Mouse (Mus musculus): ENCODE data around the gene Olfr625-ps1. TPM values are rescaled to one million over a fixed set of nuclear protein-coding genes. Genes with fewer than 3 reads are reported as not detected.
"Not testable (repeated sequence)": the region's sequence is repeated elsewhere in the genome, so short reads cannot be mapped to it uniquely, and the experiment has no call there.

Gene Olfr625-ps1
- not detected in 2 replicates for polyA plus RNA-seq (2016; fragmentation: Nextera tagmentation; extraction: Ambion mirVana)

- H3K27ac ChIP-seq (replicated peaks): no peak within 1 kb of the TSS
- H3K4me1 ChIP-seq: no peaks in the 10 kb centered on the region
- H3K9me3 ChIP-seq: no peaks in the 10 kb centered on the region
- no peaks in the 10 kb centered on the region for H3K36me3 ChIP-seq (replicated peaks)
- no peak within 1 kb of the TSS for H3K4me3 ChIP-seq
- DNase-seq (ENCODE audit: low spot score): no peak
- no peaks in the 10 kb centered on the region for H3K27me3 ChIP-seq (replicated peaks; ENCODE audit: low read depth, poor library complexity, severe bottlenecking)
Observed at GRCm38 (mm10) chr7:103682420-103682819, at the start of gene Olfr625-ps1. Gene Olfr625-ps1 (plus strand): TSS chr7:103682720.

GRCm38 (mm10) chr7:103636795-103637194 lies 45.7 kb upstream of the Olfr625-ps1 start:
- Histone ChIP-seq H3K27me3 (replicated peaks; ENCODE audit: low read depth, poor library complexity, severe bottlenecking) (no peaks in the 10 kb centered on the region), H3K36me3 (replicated peaks) (no peaks in the 10 kb centered on the region), H3K9me3 (no peaks in the 10 kb centered on the region), H3K27ac (replicated peaks) (no peak overlapping the region), H3K4me1 (no peaks in the 10 kb centered on the region), H3K4me3 (no peak overlapping the region)
- DNase-seq (ENCODE audit: low spot score): no peak

- H3K36me3 ChIP-seq (replicated peaks): no peaks in the 10 kb centered on the region
- no peaks in the 10 kb centered on the region for H3K4me1 ChIP-seq
- no peak within 1 kb of the TSS for H3K4me3 ChIP-seq
- H3K27me3 ChIP-seq (replicated peaks; ENCODE audit: low read depth, poor library complexity, severe bottlenecking): no peaks in the 10 kb centered on the region
- 76% methylated on average over 1 of the region's 1 CpGs for WGBS
- DNase-seq (ENCODE audit: low spot score): no peak
- no peak within 1 kb of the TSS for H3K27ac ChIP-seq (replicated peaks)
- H3K9me3 ChIP-seq: no peaks in the 10 kb centered on the region
Observed at GRCm38 (mm10) chr7:103642602-103643001, 39.9 kb upstream of the Olfr625-ps1 start, which contains the start of gene Olfr622. Gene Olfr622 (minus strand): TSS chr7:103642702.

- 88% methylated on average over 4 of the region's 4 CpGs for WGBS
- no peaks in the 10 kb centered on the region for H3K36me3 ChIP-seq (replicated peaks)
- H3K9me3 ChIP-seq: no peaks in the 10 kb centered on the region
- no peaks in the 10 kb centered on the region for H3K4me1 ChIP-seq
- H3K27me3 ChIP-seq (replicated peaks; ENCODE audit: low read depth, poor library complexity, severe bottlenecking): no peaks in the 10 kb centered on the region
- H3K27ac ChIP-seq (replicated peaks): no peak overlapping the region
- no peak for DNase-seq (ENCODE audit: low spot score)
- no peak overlapping the region for H3K4me3 ChIP-seq
Observed at GRCm38 (mm10) chr7:103644070-103644469, 38.5 kb upstream of the Olfr625-ps1 start.

- Histone ChIP-seq H3K4me3 (no peak within 1 kb of the TSS), H3K36me3 (replicated peaks) (no peaks in the 10 kb centered on the region), H3K9me3 (no peaks in the 10 kb centered on the region), H3K27ac (replicated peaks) (no peak within 1 kb of the TSS), H3K27me3 (replicated peaks; ENCODE audit: low read depth, poor library complexity, severe bottlenecking) (no peaks in the 10 kb centered on the region), H3K4me1 (no peaks in the 10 kb centered on the region)
- no peak for DNase-seq (ENCODE audit: low spot score)
Observed at GRCm38 (mm10) chr7:103663598-103663997, 18.9 kb upstream of the Olfr625-ps1 start, which contains the start of gene Olfr623. Gene Olfr623 (minus strand): TSS chr7:103663698.

GRCm38 (mm10) chr7:103671091-103671490 lies 11.4 kb upstream of the Olfr625-ps1 start, which contains the start of gene Olfr624:
Gene Olfr624 (minus strand): TSS chr7:103671191.
- H3K9me3 ChIP-seq: no peaks in the 10 kb centered on the region
- H3K27me3 ChIP-seq (replicated peaks; ENCODE audit: low read depth, poor library complexity, severe bottlenecking): no peaks in the 10 kb centered on the region
- no peak within 1 kb of the TSS for H3K27ac ChIP-seq (replicated peaks)
- H3K36me3 ChIP-seq (replicated peaks): no peaks in the 10 kb centered on the region
- no peak for DNase-seq (ENCODE audit: low spot score)
- no peaks in the 10 kb centered on the region for H3K4me1 ChIP-seq
- H3K4me3 ChIP-seq: no peak within 1 kb of the TSS
- WGBS: 96% methylated on average over 2 of the region's 2 CpGs

- Histone ChIP-seq H3K27me3 (replicated peaks; ENCODE audit: low read depth, poor library complexity, severe bottlenecking) (no peaks in the 10 kb centered on the region), H3K36me3 (replicated peaks) (no peaks in the 10 kb centered on the region), H3K27ac (replicated peaks) (no peak overlapping the region), H3K4me3 (no peak overlapping the region), H3K4me1 (no peaks in the 10 kb centered on the region), H3K9me3 (no peaks in the 10 kb centered on the region)
- DNase-seq (ENCODE audit: low spot score): no peak
- 94% methylated on average over 4 of the region's 4 CpGs for WGBS
Observed at GRCm38 (mm10) chr7:103699469-103699868, 16.9 kb downstream of the Olfr625-ps1 start.

GRCm38 (mm10) chr7:103712024-103712423 lies 29.5 kb downstream of the Olfr625-ps1 start:
- Histone ChIP-seq H3K27me3 (replicated peaks; ENCODE audit: low read depth, poor library complexity, severe bottlenecking) (no peaks in the 10 kb centered on the region), H3K27ac (replicated peaks) (no peak overlapping the region), H3K4me3 (no peak overlapping the region), H3K36me3 (replicated peaks) (no peaks in the 10 kb centered on the region), H3K9me3 (no peaks in the 10 kb centered on the region), H3K4me1 (no peaks in the 10 kb centered on the region)
- WGBS: 37% methylated on average over 2 of the region's 2 CpGs
- DNase-seq (ENCODE audit: low spot score): no peak

- Histone ChIP-seq H3K9me3 (peaks cover 2% of the 10 kb centered on the region; the same call in 1 of the 2 replicates), H3K27ac (replicated peaks) (no peak within 1 kb of the TSS), H3K4me3 (no peak within 1 kb of the TSS), H3K27me3 (replicated peaks; ENCODE audit: low read depth, poor library complexity, severe bottlenecking) (no peaks in the 10 kb centered on the region), H3K4me1 (no peaks in the 10 kb centered on the region), H3K36me3 (replicated peaks) (no peaks in the 10 kb centered on the region)
- no peak for DNase-seq (ENCODE audit: low spot score)
Observed at GRCm38 (mm10) chr7:103714371-103714770, 31.9 kb downstream of the Olfr625-ps1 start, which contains the start of gene Olfr243. Gene Olfr243 (plus strand): TSS chr7:103714671.

- H3K27ac ChIP-seq (replicated peaks); H3K4me3 ChIP-seq; H3K27me3 ChIP-seq (replicated peaks; ENCODE audit: low read depth, poor library complexity, severe bottlenecking); H3K9me3 ChIP-seq; H3K4me1 ChIP-seq; H3K36me3 ChIP-seq (replicated peaks); DNase-seq (ENCODE audit: low spot score): not testable (repeated sequence)
- 91% methylated on average over 1 of the region's 1 CpGs for WGBS
Observed at GRCm38 (mm10) chr7:103716398-103716797, 33.9 kb downstream of the Olfr625-ps1 start.

- Histone ChIP-seq H3K4me3 (no peak within 1 kb of the TSS), H3K4me1 (no peaks in the 10 kb centered on the region), H3K27ac (replicated peaks) (no peak within 1 kb of the TSS), H3K9me3 (no peaks in the 10 kb centered on the region), H3K27me3 (replicated peaks; ENCODE audit: low read depth, poor library complexity, severe bottlenecking) (no peaks in the 10 kb centered on the region), H3K36me3 (replicated peaks) (no peaks in the 10 kb centered on the region)
- 83% methylated on average over 1 of the region's 1 CpGs for WGBS
- DNase-seq (ENCODE audit: low spot score): no peak
Observed at GRCm38 (mm10) chr7:103730074-103730473, 47.6 kb downstream of the Olfr625-ps1 start, which contains the start of gene Olfr628. Gene Olfr628 (plus strand): TSS chr7:103730374.

Data from embryonic facial prominence, embryonic 10.5 days (tissue).